Mouse (Mus musculus) liver, embryonic 14.5 days (tissue): ENCODE results near the gene Bmp8b.

Experiments
- CTCF ChIP-seq: IDR thresholded peaks from 2 replicates; pipeline ENCODE4 v1.5.1; 2016; ENCODE audit warnings: antibody characterized with exemption, low read depth, control low read depth
- EP300 ChIP-seq: IDR thresholded peaks from 2 replicates; pipeline ENCODE4 v1.6.1; 2016; ENCODE audit warnings: antibody characterized with exemption, low read depth

- TF ChIP-seq CTCF (no peak), EP300 (no peak)
These were observed 28.0 kb upstream of the Bmp8b start for GRCm38 (mm10) chr4:123076928-123077327.
